Mouse (Mus musculus): ENCODE measurements around the gene Susd1.

- TF ChIP-seq CTCF (IDR thresholded peaks at IDR 0.05; ENCODE audit: extremely low read depth, insufficient read length, insufficient replicate concordance, low read depth, low read length) = no peak
- no peak for TF ChIP-seq POLR2A (IDR thresholded peaks at IDR 0.05; ENCODE audit: low read depth, low read length)
Observed at GRCm38 (mm10) chr4:59459216-59459955, 21.0 kb upstream of the Susd1 start.

All from small intestine, adult 2 months (tissue).